Mouse (Mus musculus) midbrain, postnatal 0 days (tissue): ENCODE data around the gene Ccdc124. TPM values are rescaled to one million over a fixed set of nuclear protein-coding genes. Genes with fewer than 3 reads are reported as not detected.

ENCODE experiments used
- ATAC-seq: fragments of 200-750 bp; cut with Nextera tagmentation; 2 replicates; pipeline ENCODE4 v1.8.0; 2017; ENCODE audit warnings: moderate number of reproducible peaks, mild to moderate bottlenecking, moderate TSS enrichment, moderate library complexity; ENCODE audit not compliant: low FRiP score
- DNase-seq: peaks from one replicate; pipeline ENCODE4 v3.0.0-alpha.2; 2015; ENCODE audit warnings: low spot score
- H3K27ac ChIP-seq: fragments of 300-500 bp; sonication (generic); 2 replicates; pipeline ENCODE4 v1.5.1; 2014; ENCODE audit warnings: low read depth, mild to moderate bottlenecking, low read length, mixed read lengths
- H3K27me3 ChIP-seq: fragments of 300-500 bp; sonication (generic); 2 replicates; pipeline ENCODE4 v1.6.1; 2014; ENCODE audit warnings: low read length, control low read depth, mixed read lengths; ENCODE audit not compliant: insufficient read depth
- H3K36me3 ChIP-seq: fragments of 300-500 bp; sonication (generic); 2 replicates; pipeline ENCODE4 v1.6.1; 2014; ENCODE audit warnings: low read length, control low read depth, mixed read lengths; ENCODE audit not compliant: insufficient read depth
- H3K4me1 ChIP-seq: fragments of 300-500 bp; sonication (generic); 2 replicates; pipeline ENCODE4 v1.6.1; 2014; ENCODE audit warnings: mild to moderate bottlenecking, control low read depth, antibody characterized with exemption, low read length, mixed read lengths; ENCODE audit not compliant: insufficient read depth
- H3K4me2 ChIP-seq: fragments of 300-500 bp; sonication (generic); 2 replicates; pipeline ENCODE4 v1.6.1; 2014; ENCODE audit warnings: low read depth, mild to moderate bottlenecking, low read length, mixed read lengths; ENCODE audit not compliant: poor library complexity, severe bottlenecking
- H3K4me3 ChIP-seq: fragments of 300-500 bp; sonication (generic); 2 replicates; pipeline ENCODE4 v1.5.1; 2014; ENCODE audit warnings: low read depth, mild to moderate bottlenecking, low read length, moderate library complexity
- H3K9ac ChIP-seq: fragments of 300-500 bp; sonication (generic); replicated peaks from 2 replicates; pipeline ENCODE4 v1.6.1; 2014; ENCODE audit warnings: mild to moderate bottlenecking, low read length, moderate library complexity, mixed read lengths; ENCODE audit not compliant: poor library complexity, severe bottlenecking
- H3K9me3 ChIP-seq: fragments of 300-500 bp; sonication (generic); 2 replicates; pipeline ENCODE4 v1.6.1; 2016; ENCODE audit warnings: low read length, control low read depth
- CTCF ChIP-seq: IDR thresholded peaks from 2 replicates; pipeline ENCODE4 v1.5.1; 2016; ENCODE audit warnings: antibody characterized with exemption, mild to moderate bottlenecking
- WGBS: fragments of 180-500 bp; shearing (Covaris S2); extraction: QIAGEN DNeasy Blood & Tissue Kit; methylation state at CpG from one replicate; pipeline ENCODE4 v1.1.7; 2014; 5-methylcytosine and 5-hydroxymethylcytosine counted together
- polyA plus RNA-seq: library from polyadenylated mRNA; unstranded; fragments of >200 nt; fragmentation: Nextera tagmentation; extraction: Ambion mirVana; gene quantifications from 2 replicates; pipeline ENCODE4 v1.2.1, GENCODE M21; 2015
- total RNA-seq: library from RNA; depleted of rRNA; stranded (reverse); fragments of >200 nt; gene quantifications from 2 replicates; pipeline ENCODE4 v1.2.3, GENCODE M21; 2014

Ccdc124 gene
- total and polyA plus RNA-seq, 2 experiments from 2014 or later: 48.6 to 159 TPM

DNA sequence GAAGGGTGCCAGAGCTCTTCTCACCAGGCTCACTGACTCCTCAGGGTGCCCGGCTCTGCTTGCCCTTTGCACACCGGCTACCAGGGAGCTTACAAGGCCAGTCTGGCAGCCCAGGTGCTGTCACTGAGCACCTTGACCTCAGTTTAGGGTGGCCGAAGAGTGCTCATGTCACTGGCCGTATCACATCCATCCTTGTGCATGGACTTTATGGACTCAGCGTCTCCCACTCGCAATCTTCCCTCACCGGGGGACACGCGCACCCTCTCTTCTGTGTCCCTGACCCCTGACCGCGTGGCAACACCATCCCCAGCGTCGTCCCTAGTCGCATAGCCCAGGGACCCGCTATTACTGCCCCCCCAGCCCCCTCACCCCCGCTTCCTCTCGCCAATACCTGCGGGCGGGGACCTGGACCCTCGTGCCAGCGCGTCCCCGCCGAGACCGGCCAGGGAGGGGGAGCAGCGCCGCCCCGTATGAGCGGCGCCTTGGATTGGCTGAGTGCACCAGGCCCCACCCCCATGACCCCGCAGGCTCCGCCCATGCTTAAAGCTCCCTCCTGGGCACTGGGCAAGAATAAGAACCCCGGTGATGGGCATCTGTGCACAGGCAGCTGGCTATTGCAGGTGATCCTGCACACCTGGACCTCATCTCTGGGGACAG lies 17.1 kb downstream of the Ccdc124 start:
- peak overlapping the region; percentile 95 for H3K4me2 ChIP-seq
- H3K4me3 ChIP-seq: peak overlapping the region; percentile 53
- no peak overlapping the region for H3K27ac ChIP-seq
- WGBS: 7% methylated on average over 32 of the region's 33 CpGs
- peak; percentile 81 for ATAC-seq
- no peaks in the 10 kb centered on the region for H3K27me3 ChIP-seq
- H3K9ac ChIP-seq: peak overlapping the region; percentile 64
- peaks cover 11% of the 10 kb centered on the region; the same call in 1 of the 2 replicates for H3K4me1 ChIP-seq
- DNase-seq: peak; percentile 68
- no peak for TF ChIP-seq CTCF
- 0 out of 2 replicates have a peak, but pooled peaks cover 6% of the 10 kb centered on the region for H3K36me3 ChIP-seq
- no peaks in the 10 kb centered on the region for H3K9me3 ChIP-seq

GRCm38 (mm10) chr8:70856028-70856427 lies 17.7 kb downstream of the Ccdc124 start:
- peak overlapping the region; percentile 95; the same call in 1 of the 2 replicates for H3K4me2 ChIP-seq
- peak overlapping the region; percentile 64; the same call in 1 of the 2 replicates for H3K9ac ChIP-seq
- H3K27ac ChIP-seq: no peak overlapping the region
- 0 out of 2 replicates have a peak, but pooled peaks cover 7% of the 10 kb centered on the region for H3K36me3 ChIP-seq
- WGBS: 68% methylated on average over 5 of the region's 5 CpGs
- no peak for DNase-seq
- no peaks in the 10 kb centered on the region for H3K27me3 ChIP-seq
- no peak for ATAC-seq
- H3K9me3 ChIP-seq: no peaks in the 10 kb centered on the region
- no peak for TF ChIP-seq CTCF
- H3K4me1 ChIP-seq: peaks cover 11% of the 10 kb centered on the region; the same call in 1 of the 2 replicates
- H3K4me3 ChIP-seq: no peak overlapping the region

GRCm38 (mm10) chr8:70853863-70854262 lies 19.9 kb downstream of the Ccdc124 start:
- TF ChIP-seq CTCF: no peak
- H3K4me3 ChIP-seq: no peak overlapping the region
- no peak overlapping the region for H3K4me2 ChIP-seq
- no peak overlapping the region for H3K27ac ChIP-seq
- DNase-seq: no peak
- 88% methylated on average over 2 of the region's 2 CpGs for WGBS
- H3K27me3 ChIP-seq: no peaks in the 10 kb centered on the region
- H3K36me3 ChIP-seq: 0 out of 2 replicates have a peak, but pooled peaks cover 7% of the 10 kb centered on the region
- no peaks in the 10 kb centered on the region for H3K9me3 ChIP-seq
- H3K9ac ChIP-seq: no peak overlapping the region
- no peak for ATAC-seq
- H3K4me1 ChIP-seq: peaks cover 11% of the 10 kb centered on the region; the same call in 1 of the 2 replicates

DNA sequence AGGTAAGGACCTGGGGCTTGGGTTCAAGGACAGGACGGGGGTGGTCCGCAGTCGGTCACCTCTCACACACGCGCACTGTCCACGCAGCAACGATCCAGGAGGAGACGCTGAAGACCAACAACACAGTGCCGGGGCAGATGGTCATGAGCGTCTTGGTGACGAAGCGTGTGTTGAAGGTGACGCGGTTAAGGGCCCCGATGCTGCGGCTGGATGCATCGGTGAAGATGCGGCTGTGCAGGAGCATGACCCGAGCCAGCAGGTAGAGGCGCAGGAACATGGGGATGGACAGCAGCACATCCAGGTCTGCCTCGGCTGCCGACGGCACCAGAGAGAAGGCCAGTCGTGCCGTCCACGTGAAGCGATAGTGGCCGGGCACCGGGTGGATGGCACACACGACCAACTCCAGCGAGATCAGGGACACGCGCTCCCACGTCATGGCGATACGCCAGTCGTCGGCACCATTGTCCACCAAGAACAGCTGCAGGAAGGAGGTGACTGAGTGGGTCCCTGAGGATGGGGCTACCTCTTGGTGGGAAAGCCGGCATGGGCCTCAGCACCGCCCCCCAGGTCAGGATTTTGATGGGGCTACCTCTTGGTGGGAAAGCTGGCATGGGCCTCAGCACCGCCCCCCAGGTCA lies 21.0 kb downstream of the Ccdc124 start:
- TF ChIP-seq CTCF: no peak
- WGBS: 94% methylated on average over 38 of the region's 41 CpGs
- H3K27me3 ChIP-seq: no peaks in the 10 kb centered on the region

GRCm38 (mm10) chr8:70851837-70852236 lies 21.9 kb downstream of the Ccdc124 start:
- Histone ChIP-seq H3K4me3 (no peak overlapping the region), H3K4me2 (no peak overlapping the region), H3K27me3 (no peaks in the 10 kb centered on the region), H3K9me3 (no peaks in the 10 kb centered on the region), H3K9ac (no peak overlapping the region), H3K36me3 (0 out of 2 replicates have a peak, but pooled peaks cover 10% of the 10 kb centered on the region), H3K27ac (no peak overlapping the region), H3K4me1 (peaks cover 7% of the 10 kb centered on the region; the same call in 1 of the 2 replicates)
- ATAC-seq (no peak), DNase-seq (no peak)
- 69% methylated on average over 6 of the region's 6 CpGs for WGBS
- TF ChIP-seq CTCF: no peak

More for the DNA sequence above, 21.0 kb downstream of the Ccdc124 start:
- Histone ChIP-seq H3K4me2 (no peak overlapping the region), H3K9ac (no peak overlapping the region), H3K9me3 (no peaks in the 10 kb centered on the region), H3K36me3 (0 out of 2 replicates have a peak, but pooled peaks cover 10% of the 10 kb centered on the region), H3K27ac (no peak overlapping the region), H3K4me3 (no peak overlapping the region), H3K4me1 (peaks cover 11% of the 10 kb centered on the region; the same call in 1 of the 2 replicates)
- no peak for ATAC-seq
- DNase-seq: no peak

- Histone ChIP-seq H3K9me3 (no peaks in the 10 kb centered on the region), H3K27me3 (no peaks in the 10 kb centered on the region), H3K36me3 (0 out of 2 replicates have a peak, but pooled peaks cover 10% of the 10 kb centered on the region), H3K27ac (no peak overlapping the region), H3K4me2 (no peak overlapping the region), H3K4me1 (no peaks in the 10 kb centered on the region; the same call in 1 of the 2 replicates), H3K9ac (no peak overlapping the region), H3K4me3 (no peak overlapping the region)
- TF ChIP-seq CTCF: no peak
- ATAC-seq (no peak), DNase-seq (no peak)
- WGBS: 83% methylated on average over 4 of the region's 4 CpGs
These were observed 22.8 kb downstream of the Ccdc124 start for GRCm38 (mm10) chr8:70850947-70851346.
